Mouse (Mus musculus) C2C12 (cell line): ENCODE data around the gene Nprl3.

Experiments used
- CEBPB ChIP-seq: IDR thresholded peaks from one replicate; pipeline ENCODE4 v1.6.1; 2011; ENCODE audit warnings: low read depth, mild to moderate bottlenecking, control low read depth, moderate library complexity
- CTCF ChIP-seq: IDR thresholded peaks from one replicate; pipeline ENCODE4 v1.5.1; 2011; ENCODE audit not compliant: control insufficient read depth, insufficient read depth, insufficient read length
- FOSL1 ChIP-seq: IDR thresholded peaks from one replicate; pipeline ENCODE4 v1.8.0; 2011; ENCODE audit warnings: mild to moderate bottlenecking, low read length; ENCODE audit not compliant: poor library complexity, insufficient read depth, severe bottlenecking
- MAX ChIP-seq: IDR thresholded peaks from one replicate; pipeline ENCODE4 v1.6.1; 2011; ENCODE audit warnings: mild to moderate bottlenecking, control low read depth
- MYOD1 ChIP-seq: IDR thresholded peaks from one replicate; pipeline ENCODE4 v1.6.1; 2011; ENCODE audit warnings: low read depth; ENCODE audit not compliant: control insufficient read depth, insufficient read length
- MYOG ChIP-seq: IDR thresholded peaks from one replicate; pipeline ENCODE4 v1.6.1; 2011; ENCODE audit not compliant: control insufficient read depth, insufficient read length; ENCODE audit errors: extremely low read depth

DNA sequence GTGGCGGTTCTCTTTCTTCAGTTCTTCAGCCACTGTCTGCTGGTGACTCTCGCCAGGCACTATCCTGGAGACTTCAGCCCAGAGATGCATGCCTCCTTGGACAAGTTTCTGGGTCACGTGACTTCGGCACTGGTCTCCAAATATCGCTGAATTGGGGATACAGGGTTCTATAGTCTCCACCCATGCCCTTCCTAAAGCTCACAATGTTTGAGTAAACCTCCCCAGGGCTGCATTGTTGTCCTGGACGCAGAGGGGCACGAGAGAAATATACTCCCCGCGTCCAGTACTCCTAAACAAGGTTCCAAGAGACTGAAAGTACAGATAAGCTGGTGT is 20.0 kb upstream of the Nprl3 start:
- no peak for TF ChIP-seq CTCF
- TF ChIP-seq CEBPB = no peak
- no peak for TF ChIP-seq MAX
- no peak for TF ChIP-seq MYOG
- no peak for TF ChIP-seq FOSL1
- no peak for TF ChIP-seq MYOD1
